Mouse (Mus musculus): ENCODE measurements at regions not wholly inside any gene's neighbourhood (a gene's known extent, or its start where the extent isn't known, plus 50 kb on each side); places are given as distances from the start of the nearest gene placed in this dataset.

DNA sequence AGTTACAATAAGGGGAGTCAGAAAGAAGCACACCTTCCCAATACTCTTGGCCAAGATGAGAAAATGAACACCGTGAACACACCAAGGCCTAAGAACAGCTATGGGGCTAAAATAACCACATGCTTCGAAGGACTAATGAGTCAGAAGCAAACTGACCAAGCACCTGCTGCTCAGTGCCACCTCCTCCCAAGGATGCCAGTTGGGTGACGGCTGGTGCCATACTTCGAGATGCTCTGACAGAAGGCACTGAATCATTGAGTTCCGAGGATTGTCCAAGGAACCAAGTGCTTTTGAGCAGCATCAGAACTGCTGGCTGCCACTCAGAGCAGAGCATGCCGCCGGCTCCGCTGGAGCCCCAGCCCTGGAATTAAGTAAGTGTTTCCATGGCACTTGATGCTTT lies 67.6 kb upstream of the Kirrel3 start:
- DNase-seq (ENCODE audit: extremely low spot score in 1 of 2, low spot score in 1 of 2), result no peak

DNA sequence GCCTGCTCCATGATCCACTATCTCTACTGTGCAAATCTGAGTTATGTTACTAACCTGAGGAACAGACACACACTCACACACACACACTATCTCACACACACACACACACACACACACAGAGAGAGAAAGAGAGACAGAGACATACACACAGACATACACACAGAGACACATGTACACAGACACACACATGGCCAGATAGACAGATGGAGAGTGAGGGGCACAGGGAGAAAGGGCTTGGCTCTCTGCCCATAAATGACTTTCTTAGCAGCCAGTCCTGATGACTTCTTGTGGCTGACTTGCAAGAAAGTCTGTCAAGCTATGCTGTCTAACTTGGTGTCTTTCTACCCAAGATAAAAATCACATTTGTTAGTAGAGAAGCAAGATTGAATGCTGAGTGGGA lies 63.7 kb upstream of the Kirrel3 start:
- no peak for DNase-seq (ENCODE audit: extremely low spot score in 1 of 2, low spot score in 1 of 2)

DNA sequence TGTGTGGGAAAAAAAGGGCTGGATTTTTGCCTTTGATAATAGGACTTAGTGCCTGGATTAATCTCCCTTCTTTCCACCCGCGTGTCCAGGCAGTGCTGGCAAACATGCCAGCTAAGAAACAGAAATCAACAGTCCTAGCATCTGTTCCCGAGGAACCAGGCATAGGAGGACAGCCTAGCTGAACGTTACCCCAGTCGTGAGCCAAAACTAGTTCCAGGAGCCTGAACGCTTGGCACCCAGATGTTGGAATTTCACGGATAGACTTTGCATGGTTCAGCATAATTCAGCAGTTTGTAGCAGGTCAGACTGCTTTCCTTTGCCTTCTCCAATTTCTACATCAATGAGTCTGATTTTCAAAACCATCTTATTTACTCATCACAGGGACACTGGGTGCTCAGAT lies 62.6 kb upstream of the Kirrel3 start:
- DNase-seq (ENCODE audit: extremely low spot score in 1 of 2, low spot score in 1 of 2), result no peak

DNA sequence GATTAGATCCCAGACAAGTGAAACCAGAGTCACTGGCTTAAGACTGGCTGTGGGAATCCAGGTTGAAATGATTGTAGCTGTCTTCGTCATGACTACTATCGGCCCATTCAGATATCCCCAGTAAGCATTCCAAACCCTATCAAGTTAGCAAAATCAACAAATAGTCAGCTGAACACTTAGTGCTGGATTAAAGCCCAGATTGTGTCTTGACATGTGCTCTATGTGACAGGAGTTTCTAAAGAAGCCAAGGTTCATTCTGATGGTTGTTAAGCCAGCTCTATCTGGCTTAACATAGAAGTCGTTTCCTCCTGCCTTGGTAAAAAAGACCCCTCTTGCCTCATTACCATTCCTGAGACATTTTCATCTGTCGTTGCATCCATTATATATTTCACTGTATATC lies 59.1 kb upstream of the Kirrel3 start:
- DNase-seq (ENCODE audit: extremely low spot score in 1 of 2, low spot score in 1 of 2), result no peak

GRCm38 (mm10) chr9:34427711-34428110 lies 58.0 kb upstream of the Kirrel3 start:
- no peak for DNase-seq (ENCODE audit: extremely low spot score in 1 of 2, low spot score in 1 of 2)
